Mouse (Mus musculus) macrophage (primary cell): ENCODE measurements around the gene Sapcd1. TPM values are rescaled to one million over a fixed set of nuclear protein-coding genes. Genes with fewer than 3 reads are reported as not detected.

Experiments used
- H3K27ac ChIP-seq: fragments of 350-480 bp; formaldehyde crosslinking; 2 replicates; pipeline ENCODE4 v1.9.0; 2021
- H3K36me3 ChIP-seq: fragments of 350-480 bp; formaldehyde crosslinking; 2 replicates; pipeline ENCODE4 v1.9.0; 2021; ENCODE audit errors: inconsistent target
- H3K4me3 ChIP-seq: fragments of 350-480 bp; formaldehyde crosslinking; 2 replicates; pipeline ENCODE4 v1.9.0; 2021; ENCODE audit errors: inconsistent target
- H3K79me2 ChIP-seq: fragments of 350-480 bp; formaldehyde crosslinking; 2 replicates; pipeline ENCODE4 v1.9.0; 2021; ENCODE audit errors: inconsistent target
- WGBS: methylation state at CpG from one replicate; pipeline ENCODE4 v1.1.7; 2026; ENCODE audit warnings: inconsistent platforms; ENCODE audit not compliant: missing documents; 5-methylcytosine and 5-hydroxymethylcytosine counted together
- polyA plus RNA-seq: library from polyadenylated mRNA; stranded (reverse); fragments of 250-400 nt; gene quantifications from 3 replicates; pipeline ENCODE4 v1.2.4, GENCODE M21; 2018; ENCODE audit warnings: inconsistent platforms

Sapcd1 gene
- polyA plus RNA-seq, 1 experiment from 2014 or later, result not detected

DNA sequence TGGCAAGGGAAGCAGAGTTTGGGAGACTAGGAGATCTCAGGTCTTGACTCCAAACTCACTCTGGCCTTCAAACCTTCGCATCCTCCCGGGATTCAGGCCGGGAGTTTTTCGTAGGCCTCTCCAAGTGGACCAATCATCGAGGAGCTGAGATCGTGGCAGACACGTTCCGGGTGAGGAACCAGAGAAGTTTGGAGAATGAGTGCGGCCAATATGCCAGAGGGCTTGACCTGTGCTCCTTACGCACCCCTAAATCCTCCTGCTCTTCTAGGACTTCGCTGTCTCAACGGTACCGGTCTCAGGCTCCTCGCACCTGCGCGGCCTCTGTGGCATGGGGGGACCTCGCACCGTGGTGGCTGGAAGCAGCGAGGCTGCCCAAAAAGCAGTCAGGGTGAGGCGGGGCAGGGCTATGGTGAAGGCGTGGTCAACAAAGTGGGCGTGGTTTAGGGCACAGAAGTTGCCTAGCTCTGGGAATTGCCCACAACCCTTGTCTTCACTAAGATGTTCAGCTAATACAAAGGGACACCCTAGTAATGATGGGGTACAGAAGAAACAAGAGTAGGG is 33.0 kb upstream of the Sapcd1 start:
- no peak overlapping the region for H3K27ac ChIP-seq
- 82% methylated on average over 16 of the region's 22 CpGs for WGBS
- no peak overlapping the region for H3K4me3 ChIP-seq
- H3K36me3 ChIP-seq, result peaks cover 21% of the 10 kb centered on the region
- peaks cover under 1% of the 10 kb centered on the region; the same call in 1 of the 2 replicates for H3K79me2 ChIP-seq

- Histone ChIP-seq H3K36me3 (peaks cover 28% of the 10 kb centered on the region), H3K27ac (no peak overlapping the region), H3K79me2 (peaks cover 8% of the 10 kb centered on the region), H3K4me3 (no peak overlapping the region)
- 68% methylated on average over 13 of the region's 14 CpGs for whole genome bisulfite sequencing
Observed at GRCm38 (mm10) chr17:35060071-35060470, 32.3 kb upstream of the Sapcd1 start.

DNA sequence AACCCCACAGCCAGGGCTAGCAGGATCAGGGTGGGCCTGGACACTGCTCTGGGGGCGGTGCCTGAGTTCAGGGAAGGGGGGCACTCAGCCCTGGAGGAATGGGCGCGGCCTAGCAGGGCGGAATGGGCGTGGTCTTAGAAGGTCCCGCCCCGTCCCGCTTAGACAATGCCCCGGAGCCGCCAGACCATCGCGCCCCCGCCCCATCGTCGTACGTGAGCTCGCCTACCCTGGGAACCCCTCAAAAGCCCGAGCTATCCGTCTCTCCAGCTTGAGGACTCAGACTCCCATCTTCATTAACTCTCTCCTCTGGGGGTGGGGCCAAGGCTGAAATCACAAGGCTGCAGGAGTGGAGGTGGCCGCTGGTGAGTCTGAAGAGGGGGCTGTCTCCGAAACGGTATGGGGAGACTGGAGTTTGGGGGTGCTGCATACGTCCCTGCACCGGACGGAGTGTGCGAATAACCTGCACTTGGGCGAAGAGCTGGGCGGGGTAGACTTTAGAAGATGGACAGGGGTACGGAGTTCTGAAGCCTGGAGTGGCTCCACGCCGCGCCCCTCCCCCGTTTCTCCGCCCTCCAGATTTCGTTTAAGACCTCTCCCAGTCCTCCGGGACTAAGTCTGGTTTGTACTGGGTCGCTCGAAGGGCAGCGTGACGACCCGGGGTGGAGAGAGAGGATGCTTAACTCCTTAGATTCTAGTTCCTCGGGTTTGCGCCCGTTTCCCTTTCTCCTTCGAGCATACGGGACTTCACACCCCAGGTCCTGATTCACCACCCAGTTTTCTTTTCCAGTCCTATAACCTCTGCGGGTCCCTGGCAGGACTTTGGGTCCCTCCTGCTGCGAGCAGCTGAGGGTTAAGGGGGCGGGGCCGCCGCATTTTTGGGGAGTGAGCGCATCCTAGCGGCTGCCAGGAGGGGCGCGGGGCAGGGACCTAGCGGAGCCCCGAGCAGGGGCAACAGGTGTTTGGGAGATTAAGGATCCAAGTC is 31.4 kb upstream of the Sapcd1 start, which contains the start of gene Ddah2:
Ddah2 (plus strand) TSS at position 125 of the 982 bp plus-strand sequence.
- H3K4me3 ChIP-seq, result peak within 1 kb of the TSS; percentile 37
- H3K36me3 ChIP-seq, result peaks cover 37% of the 10 kb centered on the region
- H3K27ac ChIP-seq, result peak within 1 kb of the TSS; percentile 35
- 3% methylated on average over 48 of the region's 57 CpGs for WGBS
- H3K79me2 ChIP-seq, result peaks cover 17% of the 10 kb centered on the region

- no peak overlapping the region for H3K27ac ChIP-seq
- peaks cover 25% of the 10 kb centered on the region for H3K79me2 ChIP-seq
- WGBS, result 82% methylated on average over 9 of the region's 9 CpGs
- peaks cover 46% of the 10 kb centered on the region for H3K36me3 ChIP-seq
- H3K4me3 ChIP-seq, result no peak overlapping the region
Observed at GRCm38 (mm10) chr17:35058316-35058715, 30.5 kb upstream of the Sapcd1 start.

- Histone ChIP-seq H3K27ac (no peak overlapping the region), H3K36me3 (peaks cover 57% of the 10 kb centered on the region), H3K4me3 (no peak overlapping the region), H3K79me2 (peaks cover 38% of the 10 kb centered on the region)
- 87% methylated on average over 3 of the region's 3 CpGs for WGBS
Observed at GRCm38 (mm10) chr17:35057090-35057489, 29.3 kb upstream of the Sapcd1 start.

- no peak overlapping the region for H3K4me3 ChIP-seq
- H3K79me2 ChIP-seq, result peaks cover 50% of the 10 kb centered on the region
- WGBS, result 89% methylated on average over 7 of the region's 7 CpGs
- H3K27ac ChIP-seq, result no peak overlapping the region
- peaks cover 57% of the 10 kb centered on the region for H3K36me3 ChIP-seq
Observed at GRCm38 (mm10) chr17:35055691-35056495, 28.1 kb upstream of the Sapcd1 start.

- Histone ChIP-seq H3K36me3 (peaks cover 45% of the 10 kb centered on the region), H3K79me2 (peaks cover 61% of the 10 kb centered on the region), H3K27ac (peak overlapping the region; percentile 98), H3K4me3 (peak overlapping the region; percentile 94)
- 79% methylated on average over 7 of the region's 12 CpGs for WGBS
Observed at GRCm38 (mm10) chr17:35052271-35052798, 24.5 kb upstream of the Sapcd1 start.

- WGBS, result under 1% methylated on average over 21 of the region's 21 CpGs
- H3K27ac ChIP-seq, result peak overlapping the region; percentile 98
- H3K4me3 ChIP-seq, result peak overlapping the region; percentile 94
- H3K79me2 ChIP-seq, result peaks cover 61% of the 10 kb centered on the region
- H3K36me3 ChIP-seq, result peaks cover 42% of the 10 kb centered on the region
Observed at GRCm38 (mm10) chr17:35051156-35052086, 23.6 kb upstream of the Sapcd1 start.

DNA sequence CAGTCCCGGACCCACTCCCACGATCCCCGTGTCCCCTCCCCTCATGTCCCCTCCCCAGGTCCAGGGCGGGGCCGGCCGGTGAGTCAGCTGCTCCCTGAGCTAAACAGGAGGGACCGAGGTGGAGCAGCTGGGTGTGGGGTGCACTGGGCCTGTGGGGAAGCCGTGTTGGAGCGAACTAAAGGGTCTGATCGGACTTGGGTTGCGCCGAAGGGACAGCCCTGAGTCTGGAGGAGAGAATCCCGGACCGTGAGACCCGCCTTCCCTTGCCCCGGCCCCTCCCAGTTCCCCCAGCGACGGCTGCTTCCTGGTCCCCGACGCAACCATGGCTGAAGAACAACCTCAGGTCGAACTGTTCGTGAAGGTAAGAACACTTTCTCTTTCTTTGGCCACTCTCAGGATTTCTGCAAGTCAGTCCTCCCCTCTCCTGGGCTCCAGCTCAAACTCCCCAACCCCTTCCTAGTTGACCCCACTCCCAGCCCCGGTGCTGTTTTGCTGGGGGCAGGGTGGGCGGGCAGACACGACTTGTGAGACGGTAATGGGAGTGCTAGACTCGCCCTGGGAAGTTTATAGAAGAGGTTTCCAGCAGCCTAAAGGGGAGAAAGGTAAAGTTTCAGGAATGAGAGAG is 22.4 kb upstream of the Sapcd1 start:
- Histone ChIP-seq H3K27ac (peak overlapping the region; percentile 98), H3K4me3 (peak overlapping the region; percentile 94), H3K79me2 (peaks cover 55% of the 10 kb centered on the region), H3K36me3 (peaks cover 31% of the 10 kb centered on the region)
- under 1% methylated on average over 27 of the region's 27 CpGs for WGBS

- H3K27ac ChIP-seq, result peak within 1 kb of the TSS; percentile 98
- H3K79me2 ChIP-seq, result peaks cover 48% of the 10 kb centered on the region
- WGBS, result 0% methylated on average over 10 of the region's 11 CpGs
- peaks cover 24% of the 10 kb centered on the region; the same call in 1 of the 2 replicates for H3K36me3 ChIP-seq
- H3K4me3 ChIP-seq, result peak within 1 kb of the TSS; percentile 94
Observed at GRCm38 (mm10) chr17:35049561-35050016, 21.8 kb upstream of the Sapcd1 start, which contains the start of gene Clic1. TSS of gene Clic1 (plus strand) at chr17:35049966.

DNA sequence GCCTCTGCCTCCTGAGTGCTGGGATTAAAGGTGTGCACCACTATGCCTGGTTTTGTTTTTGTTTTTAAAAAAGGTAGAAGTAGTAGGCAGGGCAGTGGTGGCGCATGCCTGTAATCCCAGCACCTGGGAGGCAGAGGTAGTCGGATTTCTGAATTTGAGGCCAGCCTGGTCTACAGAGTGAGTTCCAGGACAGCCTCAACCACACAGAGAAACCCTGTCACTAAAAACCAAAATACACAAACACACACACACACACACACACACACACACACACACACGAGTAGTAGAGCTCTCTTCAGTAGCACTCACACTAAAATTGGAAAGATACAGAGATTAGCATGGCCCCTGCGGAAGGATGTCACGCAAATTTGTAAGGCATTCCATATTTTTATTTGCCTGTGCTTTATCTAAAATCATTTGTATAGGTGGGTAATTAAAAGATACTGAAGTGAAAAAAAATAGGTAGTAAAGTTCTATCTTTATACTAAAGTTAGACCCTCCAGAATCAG is 21.2 kb upstream of the Sapcd1 start:
- peak overlapping the region; percentile 94; the same call in 1 of the 2 replicates for H3K4me3 ChIP-seq
- H3K79me2 ChIP-seq, result peaks cover 42% of the 10 kb centered on the region
- 18% methylated on average over 5 of the region's 5 CpGs for WGBS
- H3K36me3 ChIP-seq, result peaks cover 18% of the 10 kb centered on the region; the same call in 1 of the 2 replicates
- peak overlapping the region; percentile 98 for H3K27ac ChIP-seq

GRCm38 (mm10) chr17:35048149-35048931 is 20.5 kb upstream of the Sapcd1 start:
- Histone ChIP-seq H3K27ac (peak overlapping the region; percentile 98), H3K79me2 (peaks cover 36% of the 10 kb centered on the region), H3K4me3 (no peak overlapping the region; the same call in 1 of the 2 replicates), H3K36me3 (peaks cover 12% of the 10 kb centered on the region; the same call in 1 of the 2 replicates)
- 0% methylated on average over 11 of the region's 11 CpGs for WGBS
